Mouse (Mus musculus) right cerebral cortex, adult 18-20 months (tissue): ENCODE results near the gene Shisa3.

ENCODE experiments used
- DNase-seq: peaks from one replicate; pipeline ENCODE4 v3.0.0; 2022; ENCODE audit warnings: mixed read lengths

The Shisa3 gene

DNA sequence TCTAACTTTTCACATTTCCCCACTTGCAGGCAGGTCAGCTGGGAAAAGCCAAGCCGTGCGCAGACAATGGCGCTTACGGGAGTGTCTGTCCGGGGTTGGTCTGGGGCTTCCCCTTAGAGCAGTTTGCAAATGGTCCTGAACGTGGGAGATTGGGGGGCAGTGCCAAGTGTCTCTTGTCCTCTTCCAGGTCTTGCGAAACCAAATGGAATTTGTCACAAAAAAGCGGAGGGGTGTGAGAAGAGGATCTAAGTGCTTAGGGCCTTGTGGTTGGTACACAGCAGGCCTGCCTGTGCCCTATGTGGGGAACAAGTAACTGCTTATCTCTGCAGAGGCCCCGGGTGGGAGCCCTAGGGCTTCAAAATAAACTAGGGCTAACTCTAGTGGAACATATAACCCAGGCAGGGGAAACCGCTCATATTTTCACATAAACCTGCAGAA lies 26.2 kb downstream of the Shisa3 start:
- DNase-seq: no peak

DNA sequence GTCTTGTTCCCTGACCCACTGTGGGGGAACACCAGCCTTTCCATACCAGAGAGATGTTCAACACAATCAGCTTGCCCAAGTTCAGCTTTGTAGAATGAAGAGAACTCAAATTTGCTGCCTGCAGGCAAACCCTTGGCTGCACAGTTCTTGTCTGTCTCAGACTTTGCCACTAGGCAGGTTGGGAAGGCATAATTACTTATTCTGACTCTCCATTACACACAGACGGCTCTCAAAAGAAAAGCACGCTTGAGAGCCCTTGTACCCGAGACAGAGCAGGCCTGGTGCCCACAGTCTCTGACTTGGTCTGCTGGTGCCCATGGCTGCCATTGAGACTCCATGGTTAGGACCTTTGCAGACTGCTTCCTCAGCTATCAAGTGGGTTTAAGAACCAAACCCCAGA lies 26.7 kb downstream of the Shisa3 start:
- no peak for DNase-seq

DNA sequence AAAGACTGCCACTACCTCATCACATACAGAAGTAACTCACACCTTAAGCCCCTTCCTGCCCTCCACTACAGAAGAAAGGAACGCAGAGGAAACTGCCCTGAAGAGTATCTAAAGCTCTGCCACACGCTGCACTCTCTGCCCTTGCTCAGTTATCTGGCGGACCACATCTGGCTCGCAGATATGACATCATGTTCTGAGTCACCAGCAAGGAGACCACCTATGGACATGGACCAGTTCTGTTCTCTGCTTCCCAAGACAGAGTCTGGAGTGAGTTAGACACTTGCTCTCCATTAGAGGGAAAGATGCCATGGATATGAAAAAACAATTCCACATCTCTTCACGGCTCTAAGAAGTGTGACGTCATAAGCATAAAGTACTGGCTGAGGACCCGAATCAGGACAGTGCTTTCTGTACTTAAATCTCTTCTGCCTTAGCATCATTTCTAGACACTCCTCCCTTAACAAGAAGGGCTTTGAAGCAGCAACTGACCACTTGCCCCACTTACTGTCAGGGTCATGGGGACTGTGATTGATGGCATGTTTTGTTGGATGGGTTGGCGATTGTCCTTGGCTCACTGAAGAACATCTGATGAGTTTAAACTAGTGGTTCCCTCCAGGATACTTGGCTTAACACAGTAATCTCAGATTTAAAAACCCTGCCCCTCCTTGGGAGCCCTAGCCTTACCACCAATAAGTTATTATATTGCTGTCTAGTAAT lies 33.1 kb downstream of the Shisa3 start:
- no peak for DNase-seq

DNA sequence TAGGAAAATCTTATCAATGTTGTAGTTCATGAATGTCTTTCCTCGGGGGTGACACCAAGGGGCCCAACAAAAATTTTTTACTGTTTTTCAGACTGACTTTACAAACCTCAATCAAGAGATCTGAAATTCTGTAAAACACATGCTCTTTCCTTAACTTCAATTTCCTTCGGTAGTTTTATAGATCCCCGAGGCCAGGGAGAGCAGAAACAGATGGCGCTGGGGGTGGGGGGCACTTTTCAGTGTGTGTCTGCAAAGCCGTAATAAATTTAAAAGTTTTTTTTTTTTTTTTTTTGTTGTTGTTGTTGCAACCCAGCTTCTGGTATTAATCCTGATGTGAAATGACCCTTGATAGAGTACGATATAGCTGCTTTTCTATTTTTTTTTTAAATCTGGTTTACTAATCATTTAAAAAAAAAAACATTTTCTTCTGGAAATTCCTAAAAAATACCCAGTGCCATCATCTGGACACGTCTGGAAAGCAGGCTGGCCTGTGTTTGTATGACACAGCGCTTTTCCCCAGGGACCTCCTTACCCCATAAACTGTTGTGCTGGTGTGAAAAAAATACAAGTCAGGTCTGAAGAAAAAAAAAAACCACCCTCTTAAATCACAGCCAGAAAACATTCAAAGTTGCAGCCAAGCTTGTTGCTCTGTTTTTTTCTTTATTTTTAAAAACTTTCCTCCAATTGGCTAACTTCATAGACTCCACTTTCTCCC lies 33.9 kb downstream of the Shisa3 start:
- DNase-seq: no peak

DNA sequence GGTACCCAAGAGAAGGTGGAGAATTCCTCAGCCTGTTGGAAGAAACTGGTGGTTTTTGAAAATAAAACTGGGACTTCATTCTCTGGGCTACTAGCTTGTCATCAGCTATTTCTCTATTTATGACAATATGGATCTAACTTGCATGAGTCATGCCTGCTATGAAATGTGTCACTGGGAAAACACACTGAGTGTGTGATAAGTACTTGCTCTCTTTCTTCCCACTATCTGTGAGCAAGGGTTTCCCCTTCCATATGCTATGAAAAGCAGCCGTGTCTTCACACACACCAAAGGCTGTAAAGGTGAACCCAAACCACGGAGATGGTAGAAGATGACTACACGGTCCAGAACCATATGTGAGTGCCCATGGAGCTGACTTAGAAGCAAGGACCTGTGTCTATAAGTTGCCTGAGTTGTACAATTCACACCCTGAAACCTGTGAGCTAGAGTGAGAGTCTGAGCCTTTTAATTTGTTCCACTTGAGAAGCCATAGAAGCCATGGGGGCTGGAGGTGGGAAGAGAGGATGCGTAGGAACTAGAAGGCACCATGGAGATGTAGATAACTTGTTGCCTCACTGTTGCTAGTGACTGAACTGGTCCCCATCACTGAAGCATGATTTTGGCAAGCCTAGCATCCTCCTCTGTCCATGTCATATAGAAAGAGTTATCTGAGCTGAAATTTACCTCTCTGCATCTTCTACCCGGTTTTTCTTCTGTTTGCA lies 36.0 kb downstream of the Shisa3 start:
- peak; percentile 42 for DNase-seq

DNA sequence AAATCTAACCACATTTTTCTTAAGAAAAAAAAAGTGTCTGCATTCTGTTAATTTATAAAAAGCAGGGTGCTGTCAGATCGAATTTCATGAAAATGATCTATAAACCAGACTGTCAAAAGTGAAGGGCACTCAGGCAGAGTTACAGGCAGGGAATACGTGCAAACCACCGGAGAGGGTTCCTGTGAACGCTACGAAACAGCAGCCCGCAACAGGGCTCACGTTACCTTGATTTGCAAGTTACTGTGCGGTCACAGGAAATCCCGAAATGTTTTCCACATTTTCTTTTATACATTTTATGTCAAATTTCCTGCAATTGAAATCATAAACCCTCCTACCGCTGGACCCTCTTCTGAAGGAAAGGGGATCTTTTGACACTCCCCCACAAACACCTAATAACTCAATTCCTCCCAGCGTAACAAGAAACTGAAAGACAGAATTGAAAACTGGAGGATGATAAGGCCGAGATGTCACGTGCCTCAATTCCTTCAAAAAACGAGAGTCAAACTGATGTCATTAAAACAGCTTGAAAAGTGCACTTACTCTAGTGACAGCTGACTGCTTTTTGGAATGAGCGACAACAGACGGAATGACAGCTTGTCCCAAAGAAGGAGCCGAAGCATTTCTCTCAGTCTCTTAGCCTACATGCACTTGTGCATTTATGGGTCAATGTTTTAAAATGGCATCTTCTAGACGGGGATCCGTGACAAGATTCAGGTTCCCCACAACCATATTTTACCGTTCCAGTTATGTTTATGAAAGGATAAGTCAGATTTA lies 39.3 kb downstream of the Shisa3 start:
- no peak for DNase-seq

DNA sequence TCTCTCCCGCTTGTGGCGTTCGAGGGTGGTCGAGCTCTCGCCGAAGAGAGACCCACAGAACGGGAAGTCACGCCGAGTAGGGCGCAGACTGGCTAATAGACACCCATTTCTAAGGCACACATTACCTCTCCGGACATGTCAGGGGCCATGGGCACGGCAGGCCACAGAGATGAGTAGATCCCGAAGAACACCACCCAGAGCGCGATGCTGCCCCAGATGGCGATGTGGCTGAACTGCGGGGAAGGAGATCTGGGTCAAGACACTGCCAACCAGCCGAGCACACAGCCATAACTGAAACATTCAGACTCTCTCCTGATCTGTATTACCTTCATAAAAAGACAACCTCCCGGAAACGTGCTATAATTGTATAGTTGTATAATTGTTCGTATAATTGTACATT lies 39.9 kb downstream of the Shisa3 start:
- DNase-seq: no peak

DNA sequence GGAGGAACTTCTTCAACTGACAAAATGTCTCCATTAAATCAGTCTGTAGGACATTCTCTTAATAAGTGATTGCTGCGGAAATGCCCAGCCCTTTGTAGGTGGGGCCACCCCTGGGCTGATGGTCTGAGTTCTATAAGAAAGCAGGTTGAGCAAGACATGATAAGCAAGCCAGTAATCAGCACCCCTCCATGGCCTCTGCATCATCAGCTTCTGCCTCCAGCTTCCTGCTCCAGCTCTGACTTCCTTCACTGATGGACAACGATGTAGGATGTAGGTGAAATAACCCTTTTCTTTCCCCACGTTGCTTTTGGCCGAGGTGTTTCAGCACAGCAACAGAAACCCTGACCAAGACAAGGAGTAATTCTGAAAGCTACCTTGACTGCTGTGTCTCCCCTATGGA lies 41.5 kb downstream of the Shisa3 start:
- DNase-seq: no peak

DNA sequence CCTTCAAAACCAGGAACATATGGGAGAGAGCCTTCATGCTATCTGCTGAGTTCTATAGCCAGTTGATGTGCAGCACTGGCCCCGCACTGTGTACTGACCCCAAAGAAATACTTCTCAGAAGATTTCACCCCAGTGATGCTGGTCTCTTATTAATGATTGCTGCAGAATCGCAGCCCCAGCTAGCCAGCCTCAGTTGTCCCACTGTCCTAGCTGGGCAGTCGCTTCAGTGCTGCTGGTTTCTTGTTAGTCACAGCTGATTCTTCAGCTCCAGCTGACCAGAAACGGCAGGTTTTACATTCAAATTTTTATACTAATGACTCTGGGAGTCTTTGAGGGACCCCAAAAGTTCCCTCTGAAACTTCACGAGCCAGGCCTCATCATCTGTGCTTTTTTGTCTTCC lies 42.3 kb downstream of the Shisa3 start:
- DNase-seq: no peak

DNA sequence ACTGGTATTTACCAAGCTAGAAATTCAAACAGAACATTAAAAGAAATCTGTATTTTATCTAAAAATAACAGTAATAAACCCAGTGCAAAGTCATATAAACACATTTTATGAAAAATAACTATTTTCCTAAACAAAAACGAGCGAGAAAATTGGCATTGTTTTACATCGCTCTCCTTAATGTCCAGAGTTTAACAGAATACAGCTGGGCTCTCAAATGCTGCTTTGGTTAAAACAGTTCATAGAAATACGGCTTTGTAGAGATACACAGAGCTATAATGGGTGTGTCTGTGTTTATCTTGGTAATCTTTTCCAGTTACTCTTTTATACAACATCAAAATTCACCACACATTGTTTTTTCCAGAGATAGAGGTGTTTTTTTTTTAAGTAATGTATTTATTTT lies 44.8 kb downstream of the Shisa3 start:
- DNase-seq: no peak

DNA sequence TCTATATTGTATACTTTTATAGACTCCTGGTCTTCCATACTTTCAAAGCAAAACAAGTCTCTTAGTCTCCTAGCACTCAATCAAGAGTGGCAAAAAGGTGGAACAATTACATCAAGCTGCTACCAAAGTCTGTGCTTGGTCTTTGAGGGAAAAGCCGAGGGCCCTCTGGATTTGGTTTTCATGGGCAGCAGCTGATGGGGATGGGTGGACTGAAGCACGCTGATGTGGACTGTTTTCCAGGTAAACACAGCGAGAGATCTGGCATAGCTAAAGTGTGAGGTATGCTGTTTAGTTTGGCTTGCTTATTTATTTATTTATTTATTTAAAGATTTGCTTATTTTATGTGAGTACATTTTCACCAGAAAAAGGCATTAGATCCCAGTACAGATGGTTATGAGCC lies 45.9 kb downstream of the Shisa3 start:
- no peak for DNase-seq

DNA sequence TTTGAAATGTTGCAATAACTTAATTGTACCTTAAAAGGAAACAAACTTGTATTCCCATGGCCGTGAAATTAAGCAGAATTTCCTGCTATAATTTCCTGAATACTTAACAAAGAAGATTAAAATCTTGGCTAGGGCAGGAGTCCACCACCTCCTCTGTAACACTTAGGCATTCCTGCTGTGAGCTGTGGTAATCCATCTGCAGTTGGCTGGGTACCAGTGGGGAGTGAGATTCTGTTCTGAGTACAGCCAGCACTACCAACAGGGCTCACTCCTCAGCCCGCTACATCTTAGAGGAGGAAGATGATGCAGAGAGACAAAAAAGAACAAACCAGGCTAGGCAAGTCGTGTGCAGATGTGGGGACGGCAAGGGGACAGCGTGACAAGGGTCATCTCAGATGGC lies 46.9 kb downstream of the Shisa3 start:
- DNase-seq: peak; percentile 65

DNA sequence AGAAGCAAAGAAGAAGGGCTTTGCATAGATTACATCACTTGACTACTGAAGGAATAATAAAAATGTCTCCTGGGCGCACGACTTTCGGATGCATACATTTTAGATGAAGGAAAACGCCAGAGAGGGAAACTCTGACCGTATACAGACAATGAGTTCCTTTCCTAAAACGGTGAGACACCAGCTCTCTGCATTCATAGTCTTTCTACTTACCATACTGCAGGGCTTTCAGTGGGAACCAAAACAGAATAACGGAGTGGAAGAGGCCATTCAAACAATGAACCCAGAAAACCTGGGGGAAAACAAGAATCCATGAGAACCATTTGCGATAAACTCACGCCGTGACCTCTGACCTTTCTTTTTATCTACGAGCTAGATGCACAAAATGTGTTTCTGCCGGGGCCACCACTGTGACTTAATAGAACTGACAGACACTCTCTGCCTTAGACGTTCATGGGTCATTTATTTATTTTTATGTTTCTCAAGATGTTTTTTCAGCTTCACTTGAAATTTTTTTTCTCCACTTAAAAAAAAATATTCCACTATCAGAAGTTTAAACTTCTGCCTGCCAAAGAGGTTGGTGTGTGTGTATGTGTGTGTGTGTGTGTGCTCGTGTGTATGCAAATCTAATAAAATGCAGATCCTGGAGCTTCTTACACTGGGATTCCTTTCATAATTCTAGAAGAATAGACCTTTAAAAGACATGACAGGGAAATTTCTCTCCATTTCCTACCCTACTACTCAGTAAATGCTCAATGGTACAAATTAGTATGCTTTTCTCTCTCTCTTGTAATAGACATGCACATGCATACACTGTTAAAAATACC lies 48.2 kb downstream of the Shisa3 start:
- no peak for DNase-seq

DNA sequence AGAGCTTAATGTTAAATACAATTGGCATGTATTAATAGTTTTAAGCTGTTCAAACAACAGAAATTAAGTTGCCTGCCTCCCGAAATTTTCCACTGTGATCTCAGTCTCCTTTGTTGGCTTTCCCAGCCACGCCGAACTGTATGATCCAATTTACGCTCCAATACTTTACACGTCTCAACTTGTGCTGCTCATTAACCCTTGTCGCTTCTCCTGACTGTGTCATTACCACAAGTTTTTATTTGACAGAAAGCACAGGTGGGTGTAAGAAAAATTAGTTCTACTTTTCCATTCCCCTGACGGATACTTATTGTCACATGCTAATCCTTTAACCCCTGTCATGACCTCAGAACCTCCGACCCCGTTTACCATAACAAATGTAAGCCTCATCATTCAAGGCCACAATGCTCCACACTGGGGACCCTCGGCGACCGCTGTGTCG lies 49.2 kb downstream of the Shisa3 start:
- no peak for DNase-seq

DNA sequence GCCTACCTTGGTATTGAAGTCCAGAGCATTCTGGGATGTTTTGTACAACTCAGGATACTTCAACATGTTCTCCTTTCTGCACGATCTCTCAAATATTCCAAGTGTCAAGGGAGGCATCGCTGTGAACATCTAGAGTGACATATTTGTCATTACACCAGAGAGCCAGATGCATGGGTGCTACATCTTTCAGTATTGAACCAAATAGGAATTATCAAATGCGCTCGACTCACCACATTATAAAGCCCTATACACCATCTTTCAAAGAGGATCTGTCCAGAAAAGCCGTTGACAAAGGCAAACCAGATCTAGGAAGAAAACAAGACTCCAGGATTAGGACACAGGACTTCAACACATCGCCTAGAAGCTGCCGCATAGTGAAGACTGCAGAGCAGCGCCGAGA lies 52.2 kb downstream of the Shisa3 start:
- DNase-seq: no peak

DNA sequence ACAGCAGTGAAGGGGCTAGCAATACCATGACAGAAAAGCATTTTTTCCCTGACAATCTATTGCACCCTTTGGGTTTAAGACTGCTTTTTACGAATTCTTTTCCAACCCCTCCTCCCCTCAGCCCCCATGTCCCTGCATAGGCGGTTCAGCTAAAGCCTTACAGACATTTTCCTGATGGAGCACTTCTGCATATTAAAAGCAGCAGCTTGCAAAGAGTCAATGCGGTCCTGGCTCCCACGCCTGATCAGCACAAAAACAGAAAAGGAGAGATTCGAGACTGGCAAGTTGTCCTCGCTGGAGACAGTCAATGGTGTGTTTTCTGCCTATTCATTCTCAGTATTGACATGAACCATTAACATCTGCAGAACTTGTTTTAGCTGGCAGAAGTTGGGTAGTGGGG lies 55.0 kb downstream of the Shisa3 start:
- DNase-seq: no peak

DNA sequence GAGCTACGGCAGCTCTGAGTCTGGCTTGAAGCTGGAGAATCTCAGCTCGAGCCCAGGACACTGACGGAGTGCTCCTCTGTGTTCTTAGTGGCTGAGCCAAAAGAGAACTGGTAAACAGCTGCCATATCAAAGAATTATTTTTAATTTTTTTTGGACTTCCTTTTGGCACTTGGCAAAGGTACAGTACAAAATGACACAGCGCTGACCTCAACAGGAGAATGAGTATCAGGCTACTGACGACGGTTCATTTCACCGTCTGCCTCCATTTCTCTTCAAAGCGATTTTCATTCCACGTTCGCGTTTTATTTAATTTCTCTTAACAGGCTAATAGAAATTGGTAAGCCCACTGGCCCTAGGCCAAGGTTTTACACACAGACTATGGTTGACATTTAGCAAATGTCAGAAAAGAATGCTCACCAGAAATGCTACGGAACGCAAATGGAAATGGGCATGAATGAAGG lies 61.8 kb downstream of the Shisa3 start:
- DNase-seq: no peak

DNA sequence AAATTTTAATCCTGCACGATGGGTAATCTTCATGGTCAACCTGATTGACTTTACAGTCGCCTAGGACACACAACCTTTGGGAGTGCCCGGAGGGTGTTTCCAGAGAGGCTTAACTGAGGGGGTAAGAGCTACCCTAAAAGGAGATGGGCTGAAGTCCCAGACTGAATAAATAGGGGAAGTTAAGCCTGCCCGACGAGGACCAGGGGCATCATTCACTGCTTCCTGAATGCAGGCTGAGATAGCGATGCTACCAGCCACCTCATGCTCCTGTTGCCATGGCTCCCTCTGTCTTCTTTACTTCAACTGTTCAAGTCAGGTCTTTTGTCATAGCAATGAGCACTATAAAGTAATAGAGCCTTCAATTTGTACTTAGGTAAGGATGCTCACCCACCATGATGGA lies 62.5 kb downstream of the Shisa3 start:
- DNase-seq: no peak

DNA sequence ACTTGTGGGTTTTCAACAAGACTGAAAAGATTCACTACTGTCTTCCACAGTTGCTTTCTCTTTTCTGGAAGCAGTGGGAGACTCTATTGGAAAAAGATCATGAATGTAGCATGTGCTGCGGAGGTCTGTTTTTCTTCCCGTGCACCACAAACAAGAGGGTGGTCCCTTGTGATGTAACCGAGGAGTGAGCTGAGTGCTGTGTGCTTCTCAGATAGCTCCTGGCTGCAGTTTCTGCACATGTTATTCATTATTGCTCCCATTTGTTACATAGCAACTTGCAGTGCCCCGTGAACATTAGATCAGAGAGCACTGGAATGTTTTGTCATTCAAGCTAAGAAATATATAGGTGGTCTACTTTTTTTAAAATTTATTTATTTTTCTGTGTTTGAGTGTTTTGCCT lies 65.3 kb downstream of the Shisa3 start:
- DNase-seq: no peak
